In the genomic region with DNA sequence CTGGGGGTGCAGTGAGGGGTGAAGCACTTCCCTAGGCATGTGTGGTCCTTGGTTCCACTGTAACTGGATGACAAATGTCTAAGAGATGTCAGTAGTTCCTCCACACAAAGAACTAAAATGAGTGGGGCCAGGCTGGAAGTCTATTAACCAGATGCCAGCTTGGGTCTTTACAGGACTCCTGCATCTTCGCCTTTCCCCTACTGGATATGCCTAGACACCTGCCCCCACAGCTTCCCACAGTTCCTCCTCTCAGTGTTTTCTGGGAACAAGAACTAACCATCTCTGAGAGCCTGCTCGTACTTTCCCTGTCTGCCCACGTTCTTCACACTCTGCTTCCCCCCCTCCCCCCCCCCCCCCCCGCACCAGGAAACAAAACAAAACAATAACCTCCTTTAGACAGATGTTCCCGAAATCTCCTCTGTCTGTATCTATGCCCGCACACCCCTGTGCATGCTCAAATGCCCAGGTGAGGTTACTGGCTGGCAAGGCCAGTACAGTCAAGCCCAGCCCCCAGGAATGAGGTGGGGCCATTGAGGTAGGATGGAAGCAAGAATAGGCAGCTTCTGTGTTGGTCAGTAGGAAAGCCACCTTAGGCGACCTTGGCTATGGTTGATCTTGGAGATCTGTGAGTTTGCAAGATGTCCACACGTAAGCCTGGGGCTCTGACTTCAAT, we compare ENCODE assay signal across 14 mouse cellular contexts.
DNase-seq lines count a peak whose midpoint lies in the region; ATAC-seq lines count a peak whose summit lies in the region.
"Had no signal": no experiment of that assay in that cellular context is flagged by ENCODE, and none has a peak within 500 bp of the region (broad histone marks: within the 10 kb centered on the region; RNA-seq: fewer than 3 reads in every experiment).

No protein-coding gene starts in this region.

- no peaks in the 10 kb centered on the region for H3K27me3 ChIP-seq in forebrain, embryonic 16.5 days (replicated peaks; ENCODE audit: control insufficient read depth, insufficient read depth, low read length)
- no peaks in the 10 kb centered on the region for H3K27me3 ChIP-seq in forebrain, embryonic 11.5 days (ENCODE audit: control insufficient read depth, insufficient read depth, low read length)
- no peaks in the 10 kb centered on the region for H3K27me3 ChIP-seq in hindbrain, embryonic 10.5 days (ENCODE audit: insufficient read depth, poor library complexity, severe bottlenecking)
- H3K27me3 ChIP-seq in hindbrain, embryonic 12.5 days: no peaks in the 10 kb centered on the region
- H3K27me3 ChIP-seq in midbrain, embryonic 12.5 days: no peaks in the 10 kb centered on the region
- H3K27me3 ChIP-seq in midbrain, embryonic 10.5 days (ENCODE audit: low read depth, poor library complexity, severe bottlenecking): no peaks in the 10 kb centered on the region
- H3K27me3 ChIP-seq in neural tube, embryonic 15.5 days (replicated peaks): no peaks in the 10 kb centered on the region

- no peak for DNase-seq in forebrain, embryonic 11.5 days (ENCODE audit: low spot score)
- DNase-seq in hindbrain, embryonic 10.5 days (ENCODE audit: low spot score): no peak
- no peak for DNase-seq in midbrain, embryonic 10.5 days (ENCODE audit: low spot score)
- no peak for DNase-seq in spleen, adult 12 weeks (ENCODE audit: low spot score)
- DNase-seq: cerebellum, postnatal 36 days; liver, postnatal 0 days; thymus, adult 18-20 months had no signal

- no peak overlapping the region for H3K4me3 ChIP-seq in forebrain, embryonic 16.5 days (replicated peaks; ENCODE audit: low read length)
- H3K4me3 ChIP-seq in forebrain, embryonic 11.5 days (ENCODE audit: low read depth, low read length): no peak overlapping the region
- no peak overlapping the region for H3K4me3 ChIP-seq in hindbrain, embryonic 10.5 days
- H3K4me3 ChIP-seq in hindbrain, embryonic 12.5 days: no peak overlapping the region
- no peak overlapping the region for H3K4me3 ChIP-seq in midbrain, embryonic 12.5 days
- H3K4me3 ChIP-seq in midbrain, embryonic 10.5 days: no peak overlapping the region
- H3K4me3 ChIP-seq in neural tube, embryonic 15.5 days (replicated peaks): no peak overlapping the region

- H3K36me3 ChIP-seq in forebrain, embryonic 16.5 days (ENCODE audit: control insufficient read depth, insufficient read depth): 0 out of 2 replicates have a peak, but pooled peaks cover 4% of the 10 kb centered on the region
- no peaks in the 10 kb centered on the region; the same call in 1 of the 2 replicates for H3K36me3 ChIP-seq in forebrain, embryonic 11.5 days (ENCODE audit: control insufficient read depth, insufficient read depth, low read length)
- H3K36me3 ChIP-seq in hindbrain, embryonic 10.5 days: peaks cover 68% of the 10 kb centered on the region
- peaks cover 28% of the 10 kb centered on the region for H3K36me3 ChIP-seq in hindbrain, embryonic 12.5 days
- peaks cover 34% of the 10 kb centered on the region for H3K36me3 ChIP-seq in midbrain, embryonic 12.5 days
- peaks cover 84% of the 10 kb centered on the region for H3K36me3 ChIP-seq in midbrain, embryonic 10.5 days
- H3K36me3 ChIP-seq in neural tube, embryonic 15.5 days: peaks cover 8% of the 10 kb centered on the region
- H3K36me3 ChIP-seq: G1E had no signal

- peak; percentile 43 for ATAC-seq in forebrain, embryonic 16.5 days
- ATAC-seq in forebrain, embryonic 11.5 days (replicated peaks; ENCODE audit: low FRiP score): no peak
- ATAC-seq in hindbrain, embryonic 12.5 days (ENCODE audit: low FRiP score): no peak
- no peak for ATAC-seq in midbrain, embryonic 12.5 days (ENCODE audit: low FRiP score, low read depth)
- no peak for ATAC-seq in neural tube, embryonic 15.5 days (ENCODE audit: low FRiP score)
- ATAC-seq: activated CD4-positive, CD25-positive, alpha-beta regulatory T cell, adult 4 months; liver, postnatal 0 days had no signal

- H3K27ac ChIP-seq in forebrain, embryonic 16.5 days (ENCODE audit: low read length): peak overlapping the region; percentile 33
- no peak overlapping the region for H3K27ac ChIP-seq in forebrain, embryonic 11.5 days (ENCODE audit: low read depth, low read length)
- H3K27ac ChIP-seq in hindbrain, embryonic 10.5 days: 0 out of 2 replicates have a peak overlapping the region, but pooled peaks have one; percentile 16
- H3K27ac ChIP-seq in hindbrain, embryonic 12.5 days: no peak overlapping the region
- 0 out of 2 replicates have a peak overlapping the region, but pooled peaks have one; percentile 25 for H3K27ac ChIP-seq in midbrain, embryonic 12.5 days (replicated peaks)
- H3K27ac ChIP-seq in midbrain, embryonic 10.5 days (replicated peaks): no peak overlapping the region
- H3K27ac ChIP-seq in neural tube, embryonic 15.5 days (replicated peaks): 0 out of 2 replicates have a peak overlapping the region, but pooled peaks have one; percentile 37

- 0 out of 2 replicates have a peak, but pooled peaks cover 3% of the 10 kb centered on the region for H3K9me3 ChIP-seq in forebrain, embryonic 16.5 days (ENCODE audit: control insufficient read depth, low read length)
- no peaks in the 10 kb centered on the region for H3K9me3 ChIP-seq in forebrain, embryonic 11.5 days (ENCODE audit: control insufficient read depth, low read length)
- peaks cover 7% of the 10 kb centered on the region; the same call in 1 of the 2 replicates for H3K9me3 ChIP-seq in hindbrain, embryonic 10.5 days
- H3K9me3 ChIP-seq in hindbrain, embryonic 12.5 days (replicated peaks): peaks cover 4% of the 10 kb centered on the region; the same call in 1 of the 2 replicates
- 0 out of 2 replicates have a peak, but pooled peaks cover under 1% of the 10 kb centered on the region for H3K9me3 ChIP-seq in midbrain, embryonic 12.5 days
- H3K9me3 ChIP-seq in midbrain, embryonic 10.5 days (replicated peaks): peaks cover 3% of the 10 kb centered on the region; the same call in 1 of the 2 replicates
- H3K9me3 ChIP-seq in neural tube, embryonic 15.5 days (replicated peaks): no peaks in the 10 kb centered on the region
- H3K9me3 ChIP-seq: G1E had no signal

- H3K4me1 ChIP-seq in forebrain, embryonic 16.5 days (replicated peaks; ENCODE audit: control insufficient read depth, insufficient read depth, low read length): peaks cover 16% of the 10 kb centered on the region
- no peaks in the 10 kb centered on the region for H3K4me1 ChIP-seq in forebrain, embryonic 11.5 days (replicated peaks; ENCODE audit: control insufficient read depth, insufficient read depth, low read length)
- H3K4me1 ChIP-seq in hindbrain, embryonic 10.5 days (replicated peaks): peaks cover 23% of the 10 kb centered on the region
- peaks cover 10% of the 10 kb centered on the region for H3K4me1 ChIP-seq in hindbrain, embryonic 12.5 days
- peaks cover 7% of the 10 kb centered on the region; the same call in 1 of the 2 replicates for H3K4me1 ChIP-seq in midbrain, embryonic 12.5 days
- peaks cover 17% of the 10 kb centered on the region for H3K4me1 ChIP-seq in midbrain, embryonic 10.5 days
- H3K4me1 ChIP-seq in neural tube, embryonic 15.5 days: peaks cover 15% of the 10 kb centered on the region

- WGBS in forebrain, embryonic 16.5 days: 74% methylated on average over 7 of the region's 8 CpGs
- 73% methylated on average over 8 of the region's 8 CpGs for WGBS in forebrain, embryonic 11.5 days
- 89% methylated on average over 7 of the region's 8 CpGs for WGBS in hindbrain, embryonic 10.5 days
- 73% methylated on average over 7 of the region's 8 CpGs for WGBS in hindbrain, embryonic 12.5 days
- WGBS in midbrain, embryonic 12.5 days: 75% methylated on average over 7 of the region's 8 CpGs
- WGBS in midbrain, embryonic 10.5 days: 85% methylated on average over 7 of the region's 8 CpGs
- WGBS in neural tube, embryonic 15.5 days: 80% methylated on average over 7 of the region's 8 CpGs

- no peak overlapping the region for H3K9ac ChIP-seq in forebrain, embryonic 16.5 days (replicated peaks; ENCODE audit: low read depth, low read length)
- no peak overlapping the region for H3K9ac ChIP-seq in forebrain, embryonic 11.5 days (ENCODE audit: low read length)
- H3K9ac ChIP-seq in hindbrain, embryonic 12.5 days: no peak overlapping the region
- H3K9ac ChIP-seq in midbrain, embryonic 12.5 days (replicated peaks): no peak overlapping the region
- H3K9ac ChIP-seq in neural tube, embryonic 15.5 days (replicated peaks): no peak overlapping the region
- H3K9ac ChIP-seq: liver, postnatal 0 days had no signal

- H3K4me2 ChIP-seq in forebrain, embryonic 16.5 days (ENCODE audit: low read length): no peak overlapping the region
- H3K4me2 ChIP-seq in forebrain, embryonic 11.5 days (ENCODE audit: low read depth, low read length, severe bottlenecking): no peak overlapping the region
- H3K4me2 ChIP-seq in hindbrain, embryonic 12.5 days (replicated peaks): no peak overlapping the region
- H3K4me2 ChIP-seq in midbrain, embryonic 12.5 days (replicated peaks): no peak overlapping the region
- no peak overlapping the region for H3K4me2 ChIP-seq in neural tube, embryonic 15.5 days
- H3K4me2 ChIP-seq: midbrain, embryonic 11.5 days had no signal

Comparison
In these comparisons a context has a peak if more than half of its experiments do, and no peak if none do; other contexts are left out.
1. H3K27ac ChIP-seq: peak in forebrain, embryonic 16.5 days (single experiment), hindbrain, embryonic 10.5 days (single experiment), midbrain, embryonic 12.5 days (single experiment) and neural tube, embryonic 15.5 days (single experiment); none in forebrain, embryonic 11.5 days (single experiment), hindbrain, embryonic 12.5 days (single experiment) and midbrain, embryonic 10.5 days (single experiment).